Comparison of ENCODE assay signal across 26 mouse cellular contexts in the genomic region with DNA sequence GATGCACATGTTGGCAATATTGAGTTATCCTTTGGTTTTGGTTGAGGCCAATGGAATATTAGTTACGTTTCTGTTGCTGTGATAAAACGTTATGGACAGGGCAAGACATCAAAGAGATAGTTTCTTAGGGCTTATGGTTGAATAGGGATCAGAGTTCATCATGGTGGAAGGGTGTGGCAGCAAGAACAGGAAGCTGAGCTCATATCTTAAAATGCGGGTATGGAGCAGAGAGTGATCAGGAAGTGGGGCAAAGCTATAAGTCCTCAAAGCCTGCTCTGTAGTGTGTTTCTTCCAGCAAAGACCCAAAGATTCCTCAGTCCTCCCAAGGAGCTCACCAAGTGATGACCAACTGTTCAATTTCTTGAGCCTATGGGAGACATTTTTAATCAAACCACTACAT.
"Had no signal": no experiment of that assay in that cellular context is flagged by ENCODE, and none has a peak within 500 bp of the region (broad histone marks: within the 10 kb centered on the region; RNA-seq: fewer than 3 reads in every experiment).

No protein-coding gene starts in this region.

- H3K9ac ChIP-seq: heart, embryonic 13.5 days; heart, embryonic 15.5 days; hindbrain, embryonic 13.5 days; hindbrain, embryonic 15.5 days; kidney, embryonic 15.5 days; limb, embryonic 12.5 days; liver, embryonic 12.5 days; liver, embryonic 14.5 days had no signal

- DNase-seq: gastrocnemius, adult 2 months; gastrocnemius, postnatal 10 days; gastrocnemius, postnatal 25 days; heart, adult 18-20 months; heart, postnatal 14 days; heart, postnatal 36 days; kidney, adult 2 months; kidney, adult 9 months; kidney, postnatal 14 days; kidney, postnatal 36 days; layer of hippocampus, adult 9-11 months; layer of hippocampus, postnatal 36 days; liver had no signal

- H3K27ac ChIP-seq: gastrocnemius, adult 2 months; heart, embryonic 13.5 days; heart, embryonic 15.5 days; hindbrain, embryonic 13.5 days; hindbrain, embryonic 15.5 days; hindbrain, postnatal 0 days; kidney, embryonic 15.5 days; kidney, postnatal 0 days; layer of hippocampus, adult 2 months; limb, embryonic 10.5 days; limb, embryonic 12.5 days; liver, embryonic 12.5 days; liver, embryonic 14.5 days had no signal

- H3K36me3 ChIP-seq: heart, embryonic 13.5 days; heart, embryonic 15.5 days; hindbrain, embryonic 13.5 days; hindbrain, embryonic 15.5 days; kidney, embryonic 15.5 days; limb, embryonic 10.5 days; limb, embryonic 12.5 days; liver, embryonic 12.5 days had no signal

- H3K4me2 ChIP-seq: heart, embryonic 11.5 days; heart, embryonic 13.5 days; heart, embryonic 15.5 days; hindbrain, embryonic 13.5 days; hindbrain, embryonic 15.5 days; kidney, embryonic 15.5 days; limb, embryonic 12.5 days; liver, embryonic 12.5 days had no signal

- ATAC-seq: hindbrain, postnatal 0 days; liver, embryonic 12.5 days had no signal

- H3K4me3 ChIP-seq: gastrocnemius, adult 2 months; heart, embryonic 13.5 days; heart, embryonic 15.5 days; hindbrain, embryonic 13.5 days; hindbrain, embryonic 15.5 days; kidney, embryonic 15.5 days; layer of hippocampus, adult 2 months; limb, embryonic 10.5 days; limb, embryonic 12.5 days; liver, embryonic 12.5 days had no signal

- H3K27me3 ChIP-seq: heart, embryonic 13.5 days; heart, embryonic 15.5 days; hindbrain, embryonic 13.5 days; hindbrain, embryonic 15.5 days; kidney, embryonic 15.5 days; limb, embryonic 12.5 days; liver, embryonic 12.5 days had no signal

- H3K9me3 ChIP-seq: heart, embryonic 13.5 days; heart, embryonic 15.5 days; hindbrain, embryonic 13.5 days; hindbrain, embryonic 15.5 days; kidney, embryonic 15.5 days; limb, embryonic 10.5 days; limb, embryonic 12.5 days; liver, embryonic 12.5 days had no signal

- H3K4me1 ChIP-seq: heart, embryonic 13.5 days; heart, embryonic 15.5 days; hindbrain, embryonic 13.5 days; hindbrain, embryonic 15.5 days; kidney, embryonic 15.5 days; limb, embryonic 10.5 days; limb, embryonic 12.5 days; liver, embryonic 12.5 days had no signal
